Mouse (Mus musculus) ES-Bruce4 (cell line): ENCODE data around the gene Rabep2. TPM values are rescaled to one million over a fixed set of nuclear protein-coding genes. Genes with fewer than 3 reads are reported as not detected.

Experiments
- H3K27ac ChIP-seq: 2 replicates; pipeline ENCODE4 v1.5.1; 2012; ENCODE audit warnings: low read length, inconsistent platforms; ENCODE audit not compliant: insufficient read depth
- H3K27me3 ChIP-seq: 2 replicates; pipeline ENCODE4 v1.6.1; 2012; ENCODE audit warnings: mild to moderate bottlenecking, low read length, inconsistent platforms; ENCODE audit not compliant: control insufficient read depth, poor library complexity, insufficient read depth, severe bottlenecking
- H3K36me3 ChIP-seq: 2 replicates; pipeline ENCODE4 v1.6.1; 2012; ENCODE audit warnings: inconsistent platforms, mild to moderate bottlenecking, low read length, moderate library complexity; ENCODE audit not compliant: control insufficient read depth, poor library complexity, insufficient read depth, severe bottlenecking
- H3K4me1 ChIP-seq: one replicate; pipeline ENCODE4 v1.8.1; 2011; ENCODE audit warnings: low read length; ENCODE audit not compliant: control insufficient read depth, insufficient read depth
- H3K4me3 ChIP-seq: 2 replicates; pipeline ENCODE4 v1.5.1; 2011; ENCODE audit warnings: low read depth, mild to moderate bottlenecking, low read length
- H3K9ac ChIP-seq: 2 replicates; pipeline ENCODE4 v1.6.1; 2012; ENCODE audit warnings: low read depth, mild to moderate bottlenecking, inconsistent platforms; ENCODE audit not compliant: poor library complexity, severe bottlenecking
- H3K9me3 ChIP-seq: replicated peaks from 2 replicates; pipeline ENCODE4 v1.6.1; 2012; ENCODE audit warnings: mild to moderate bottlenecking, low read length, inconsistent platforms; ENCODE audit not compliant: control insufficient read depth, poor library complexity, insufficient read depth, severe bottlenecking
- CTCF ChIP-seq: IDR thresholded peaks from one replicate; pipeline ENCODE4 v1.8.1; 2011; ENCODE audit warnings: low read depth, low read length
- EP300 ChIP-seq: IDR thresholded peaks from 2 replicates; pipeline ENCODE4 v1.6.1; 2011; ENCODE audit warnings: low read depth, low read length; ENCODE audit not compliant: insufficient read depth
- POLR2A ChIP-seq: IDR thresholded peaks from one replicate; pipeline ENCODE4 v1.8.1; 2011; ENCODE audit warnings: low read length; ENCODE audit not compliant: insufficient read depth
- polyA plus RNA-seq: library from polyadenylated mRNA; stranded (reverse); fragments of >200 nt; gene quantifications from 2 replicates; pipeline ENCODE4 v1.2.4, GENCODE M21; 2011; ENCODE audit warnings: low read depth; ENCODE audit not compliant: missing spikeins, insufficient read depth, insufficient read length

The Rabep2 gene
- polyA plus RNA-seq, 1 experiment = 18.5 TPM

- Histone ChIP-seq H3K36me3 (no peaks in the 10 kb centered on the region), H3K27ac (no peak within 1 kb of the TSS), H3K27me3 (no peaks in the 10 kb centered on the region), H3K4me3 (no peak within 1 kb of the TSS), H3K9ac (no peak within 1 kb of the TSS), H3K4me1 (no peaks in the 10 kb centered on the region), H3K9me3 (no peaks in the 10 kb centered on the region)
- TF ChIP-seq EP300 (no peak), POLR2A (no peak), CTCF (no peak)
Measured at GRCm38 (mm10) chr7:126414725-126415124, 13.8 kb upstream of the Rabep2 start, which contains the start of gene Cd19. Gene Cd19 (minus strand): TSS chr7:126414889.

- H3K4me3 ChIP-seq = no peak overlapping the region
- no peaks in the 10 kb centered on the region for H3K4me1 ChIP-seq
- H3K27ac ChIP-seq = no peak overlapping the region
- H3K36me3 ChIP-seq = no peaks in the 10 kb centered on the region
- TF ChIP-seq EP300 (no peak), POLR2A (no peak), CTCF (no peak)
- H3K9ac ChIP-seq = no peak overlapping the region
- no peaks in the 10 kb centered on the region for H3K9me3 ChIP-seq
- H3K27me3 ChIP-seq = no peaks in the 10 kb centered on the region
Measured at GRCm38 (mm10) chr7:126416615-126417014, 11.9 kb upstream of the Rabep2 start.

GRCm38 (mm10) chr7:126417045-126417444 lies 11.5 kb upstream of the Rabep2 start:
- Histone ChIP-seq H3K9ac (no peak overlapping the region), H3K4me3 (no peak overlapping the region), H3K4me1 (no peaks in the 10 kb centered on the region), H3K36me3 (no peaks in the 10 kb centered on the region), H3K9me3 (no peaks in the 10 kb centered on the region), H3K27ac (no peak overlapping the region), H3K27me3 (no peaks in the 10 kb centered on the region)
- TF ChIP-seq POLR2A = no peak
- TF ChIP-seq CTCF = no peak
- TF ChIP-seq EP300 = no peak

GRCm38 (mm10) chr7:126417606-126418005 lies 11.0 kb upstream of the Rabep2 start:
- Histone ChIP-seq H3K27ac (no peak overlapping the region), H3K9me3 (no peaks in the 10 kb centered on the region)

GRCm38 (mm10) chr7:126418496-126418895 lies 10.1 kb upstream of the Rabep2 start:
- Histone ChIP-seq H3K9ac (no peak overlapping the region), H3K36me3 (no peaks in the 10 kb centered on the region), H3K9me3 (no peaks in the 10 kb centered on the region), H3K27me3 (no peaks in the 10 kb centered on the region), H3K4me1 (no peaks in the 10 kb centered on the region), H3K4me3 (no peak overlapping the region), H3K27ac (no peak overlapping the region)
- no peak for TF ChIP-seq POLR2A
- TF ChIP-seq EP300 = no peak

More at GRCm38 (mm10) chr7:126417606-126418005, 11.0 kb upstream of the Rabep2 start:
- Histone ChIP-seq H3K9ac (no peak overlapping the region), H3K27me3 (no peaks in the 10 kb centered on the region), H3K4me3 (no peak overlapping the region), H3K4me1 (no peaks in the 10 kb centered on the region), H3K36me3 (no peaks in the 10 kb centered on the region)
- TF ChIP-seq POLR2A = no peak
- TF ChIP-seq CTCF = no peak
- no peak for TF ChIP-seq EP300

- Histone ChIP-seq H3K4me3 (no peak overlapping the region), H3K27me3 (no peaks in the 10 kb centered on the region), H3K9ac (no peak overlapping the region), H3K4me1 (no peaks in the 10 kb centered on the region), H3K27ac (no peak overlapping the region), H3K9me3 (no peaks in the 10 kb centered on the region), H3K36me3 (no peaks in the 10 kb centered on the region)
- TF ChIP-seq CTCF (no peak), POLR2A (no peak), EP300 (no peak)
Measured at GRCm38 (mm10) chr7:126421756-126422155, 6.8 kb upstream of the Rabep2 start.
